Mouse (Mus musculus) brown adipose tissue, adult 24 weeks (tissue): ENCODE results near the gene Zfr2. TPM values are rescaled to one million over a fixed set of nuclear protein-coding genes. Genes with fewer than 3 reads are reported as not detected.

Source experiments
- H3K27ac ChIP-seq: fragments of 200-500 bp; replicated peaks from 2 replicates; pipeline ENCODE4 v1.5.1; 2012; ENCODE audit warnings: low read depth, mild to moderate bottlenecking, low read length
- H3K4me1 ChIP-seq: fragments of 200-500 bp; 2 replicates; pipeline ENCODE4 v1.6.1; 2012; ENCODE audit warnings: low read length, mixed read lengths; ENCODE audit not compliant: control insufficient read depth, insufficient read depth, insufficient read length
- H3K4me3 ChIP-seq: fragments of 200-500 bp; 2 replicates; pipeline ENCODE4 v1.5.1; 2012; ENCODE audit warnings: low read depth, mild to moderate bottlenecking, low read length, moderate library complexity; ENCODE audit not compliant: insufficient read depth
- polyA plus RNA-seq: library from polyadenylated mRNA; stranded (reverse); fragments of >200 nt; gene quantifications from 2 replicates; pipeline ENCODE4 v1.2.4, GENCODE M21; 2012; ENCODE audit not compliant: missing spikeins, insufficient read depth, insufficient read length

Zfr2 gene
- polyA plus RNA-seq, 1 experiment, result 0.32 TPM

- Histone ChIP-seq H3K4me1 (no peaks in the 10 kb centered on the region), H3K27ac (no peak within 1 kb of the TSS), H3K4me3 (no peak within 1 kb of the TSS)
Measured at GRCm38 (mm10) chr10:81252424-81253419, 19.8 kb downstream of the Zfr2 start, which contains the start of gene Matk. Gene Matk, plus strand, starts transcription at chr10:81252935.

GRCm38 (mm10) chr10:81254886-81255285 is 21.9 kb downstream of the Zfr2 start:
- H3K4me1 ChIP-seq, result no peaks in the 10 kb centered on the region
- no peak overlapping the region for H3K4me3 ChIP-seq
- no peak overlapping the region for H3K27ac ChIP-seq

GRCm38 (mm10) chr10:81257158-81258039 is 24.4 kb downstream of the Zfr2 start:
- Histone ChIP-seq H3K4me1 (no peaks in the 10 kb centered on the region), H3K4me3 (peak overlapping the region; percentile 28; the same call in 1 of the 2 replicates), H3K27ac (no peak overlapping the region)

- Histone ChIP-seq H3K4me3 (no peak overlapping the region), H3K4me1 (no peaks in the 10 kb centered on the region), H3K27ac (no peak overlapping the region)
Measured at GRCm38 (mm10) chr10:81259225-81259884, 26.4 kb downstream of the Zfr2 start.

- H3K4me3 ChIP-seq, result no peak overlapping the region
- no peak overlapping the region for H3K27ac ChIP-seq
- H3K4me1 ChIP-seq, result no peaks in the 10 kb centered on the region; the same call in 1 of the 2 replicates
Measured at GRCm38 (mm10) chr10:81261025-81261424, 28.1 kb downstream of the Zfr2 start.

GRCm38 (mm10) chr10:81265540-81265939 is 32.6 kb downstream of the Zfr2 start:
- Histone ChIP-seq H3K4me3 (no peak overlapping the region), H3K27ac (no peak overlapping the region)

GRCm38 (mm10) chr10:81266211-81267105 is 33.5 kb downstream of the Zfr2 start, which contains the start of the genes Mrpl54 and Apba3:
Gene Mrpl54, minus strand, starts transcription at chr10:81266934.
Gene Apba3, plus strand, starts transcription at chr10:81266960.
- peak within 1 kb of the TSS; percentile 97 for H3K27ac ChIP-seq
- H3K4me1 ChIP-seq, result peaks cover 8% of the 10 kb centered on the region; the same call in 1 of the 2 replicates
- peak within 1 kb of the TSS; percentile 84 for H3K4me3 ChIP-seq

More at GRCm38 (mm10) chr10:81265540-81265939, 32.6 kb downstream of the Zfr2 start:
- peaks cover 8% of the 10 kb centered on the region; the same call in 1 of the 2 replicates for H3K4me1 ChIP-seq

GRCm38 (mm10) chr10:81268056-81268455 is 35.1 kb downstream of the Zfr2 start:
- Histone ChIP-seq H3K27ac (peak overlapping the region; percentile 92), H3K4me3 (peak overlapping the region; percentile 83)

GRCm38 (mm10) chr10:81268643-81269412 is 35.9 kb downstream of the Zfr2 start:
- Histone ChIP-seq H3K4me3 (peak overlapping the region; percentile 83), H3K4me1 (peaks cover 8% of the 10 kb centered on the region; the same call in 1 of the 2 replicates), H3K27ac (peak overlapping the region; percentile 92)

More at GRCm38 (mm10) chr10:81268056-81268455, 35.1 kb downstream of the Zfr2 start:
- H3K4me1 ChIP-seq, result peaks cover 8% of the 10 kb centered on the region; the same call in 1 of the 2 replicates

- peaks cover 8% of the 10 kb centered on the region; the same call in 1 of the 2 replicates for H3K4me1 ChIP-seq
- no peak overlapping the region for H3K27ac ChIP-seq
- H3K4me3 ChIP-seq, result no peak overlapping the region
Measured at GRCm38 (mm10) chr10:81272356-81272755, 39.4 kb downstream of the Zfr2 start.

GRCm38 (mm10) chr10:81273842-81274241 is 40.9 kb downstream of the Zfr2 start:
- H3K4me3 ChIP-seq, result no peak overlapping the region
- H3K27ac ChIP-seq, result no peak overlapping the region
- peaks cover 6% of the 10 kb centered on the region; the same call in 1 of the 2 replicates for H3K4me1 ChIP-seq

- H3K27ac ChIP-seq, result no peak overlapping the region
- H3K4me1 ChIP-seq, result no peaks in the 10 kb centered on the region
Measured at GRCm38 (mm10) chr10:81277676-81278075, 44.7 kb downstream of the Zfr2 start.

GRCm38 (mm10) chr10:81279496-81279895 is 46.5 kb downstream of the Zfr2 start:
- no peaks in the 10 kb centered on the region for H3K4me1 ChIP-seq
- H3K4me3 ChIP-seq, result no peak overlapping the region
- no peak overlapping the region for H3K27ac ChIP-seq

More at GRCm38 (mm10) chr10:81277676-81278075, 44.7 kb downstream of the Zfr2 start:
- H3K4me3 ChIP-seq, result no peak overlapping the region
